Mouse (Mus musculus): Measurements from ENCODE around the gene Thsd4. TPM values are rescaled to one million over a fixed set of nuclear protein-coding genes. Genes with fewer than 3 reads are reported as not detected.

Thsd4 gene
- polyA plus RNA-seq, 1 experiment from 2014 or later, result 13.6 TPM

DNA sequence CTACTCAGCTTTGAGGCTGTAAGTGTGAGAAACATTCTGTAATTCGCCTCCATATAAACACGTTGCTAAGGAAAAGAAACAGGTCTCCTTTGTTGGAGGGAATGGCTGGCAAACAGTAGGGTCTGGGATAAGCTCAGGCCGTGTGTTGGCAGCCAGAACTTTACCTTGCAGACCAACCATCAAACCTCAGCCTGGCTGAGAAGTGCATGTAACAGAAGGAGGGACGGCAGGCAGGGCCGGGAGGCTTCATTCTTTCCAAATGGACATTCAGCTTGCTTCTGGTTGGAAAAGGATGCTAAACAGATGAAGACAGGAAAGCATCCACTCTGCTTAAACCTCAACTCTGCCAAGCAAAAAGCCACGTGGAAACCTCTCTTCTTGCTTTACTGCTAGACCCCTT lies 228.7 kb downstream of the Thsd4 start:
- H3K27ac ChIP-seq, result no peak overlapping the region
- H3K9ac ChIP-seq, result no peak overlapping the region
- no peaks in the 10 kb centered on the region for H3K9me3 ChIP-seq
- 72% methylated on average over 6 of the region's 6 CpGs for WGBS
- no peaks in the 10 kb centered on the region for H3K27me3 ChIP-seq
- H3K4me1 ChIP-seq, result peaks cover 6% of the 10 kb centered on the region
- no peak for ATAC-seq (ENCODE audit: insufficient number of reproducible peaks, insufficient read depth, low FRiP score, low TSS enrichment, low read depth)
- H3K36me3 ChIP-seq, result no peaks in the 10 kb centered on the region
- H3K4me2 ChIP-seq, result no peak overlapping the region
- H3K4me3 ChIP-seq, result no peak overlapping the region

DNA sequence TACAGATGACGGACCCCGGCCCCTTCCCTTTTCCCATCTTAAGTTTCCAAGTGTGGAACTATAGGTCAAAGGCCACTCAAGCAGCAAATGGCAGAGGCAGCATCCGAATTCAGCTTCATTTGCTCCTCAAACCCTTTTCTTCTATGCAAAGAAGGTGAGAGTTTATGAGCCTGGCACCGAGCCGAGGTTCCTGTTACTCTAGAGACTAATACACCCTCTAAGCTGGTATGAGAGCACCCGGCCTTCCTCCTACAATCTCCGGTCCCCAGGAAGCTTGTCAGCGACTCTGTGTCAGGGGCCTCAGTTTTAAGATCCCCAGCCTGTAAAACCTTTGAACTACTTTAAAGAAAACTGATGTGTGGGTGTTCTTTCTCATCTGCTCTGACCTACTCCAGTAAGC lies 231.1 kb downstream of the Thsd4 start:
- H3K4me2 ChIP-seq, result no peak overlapping the region
- no peaks in the 10 kb centered on the region for H3K9me3 ChIP-seq
- no peak overlapping the region for H3K4me3 ChIP-seq
- H3K36me3 ChIP-seq, result no peaks in the 10 kb centered on the region
- H3K27me3 ChIP-seq, result no peaks in the 10 kb centered on the region
- no peak overlapping the region for H3K9ac ChIP-seq
- no peak overlapping the region for H3K27ac ChIP-seq
- WGBS, result 70% methylated on average over 8 of the region's 8 CpGs
- ATAC-seq (ENCODE audit: insufficient number of reproducible peaks, insufficient read depth, low FRiP score, low TSS enrichment, low read depth), result no peak
- peaks cover 6% of the 10 kb centered on the region for H3K4me1 ChIP-seq

DNA sequence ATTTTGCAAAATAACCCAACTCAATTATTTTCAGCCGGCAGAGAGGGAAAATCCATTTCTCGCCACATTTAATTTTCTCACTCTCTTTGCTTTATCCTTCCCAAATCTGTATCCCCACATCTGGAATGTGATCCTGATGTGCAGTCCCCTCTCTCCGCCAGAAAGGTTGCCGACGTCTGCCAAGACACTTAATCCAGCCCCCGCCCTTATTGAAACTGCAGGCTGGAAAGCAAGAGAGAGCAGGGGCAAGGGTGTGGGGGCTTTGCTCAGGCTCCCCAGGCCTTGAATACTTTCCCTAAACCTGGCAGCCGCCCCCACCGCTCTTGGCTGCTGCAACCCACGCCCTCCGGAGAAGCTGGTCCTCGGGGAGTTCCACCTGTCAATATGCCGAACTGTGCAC lies 233.1 kb downstream of the Thsd4 start:
- ATAC-seq (ENCODE audit: insufficient number of reproducible peaks, insufficient read depth, low FRiP score, low TSS enrichment, low read depth), result no peak
- H3K27ac ChIP-seq, result no peak overlapping the region
- no peaks in the 10 kb centered on the region for H3K9me3 ChIP-seq
- H3K4me2 ChIP-seq, result 0 out of 2 replicates have a peak overlapping the region, but pooled peaks have one; percentile 7
- no peaks in the 10 kb centered on the region for H3K36me3 ChIP-seq
- peaks cover 6% of the 10 kb centered on the region for H3K4me1 ChIP-seq
- peak overlapping the region; percentile 6; the same call in 1 of the 2 replicates for H3K9ac ChIP-seq
- 42% methylated on average over 12 of the region's 12 CpGs for WGBS
- H3K4me3 ChIP-seq, result no peak overlapping the region
- no peaks in the 10 kb centered on the region; the same call in 1 of the 2 replicates for H3K27me3 ChIP-seq

DNA sequence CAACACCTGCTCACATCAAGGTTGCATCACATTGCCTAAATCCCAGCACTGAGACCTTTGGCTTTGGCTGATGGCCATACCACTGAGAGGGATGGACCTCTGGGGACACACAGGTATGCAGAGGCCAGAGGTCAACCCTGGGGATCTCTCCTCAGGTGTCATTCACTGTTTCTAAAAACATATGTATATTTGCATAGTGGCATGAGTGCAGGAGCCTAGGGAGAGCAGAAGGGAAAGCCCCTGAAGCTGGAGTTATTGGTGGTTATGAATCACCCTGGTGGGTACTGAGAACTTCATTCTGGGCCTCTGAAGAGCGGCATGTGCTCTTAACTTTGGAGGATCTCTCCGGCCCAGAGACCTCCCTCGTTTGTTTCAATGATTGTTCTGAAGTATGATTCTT lies 235.5 kb downstream of the Thsd4 start:
- Histone ChIP-seq H3K9ac (no peak overlapping the region), H3K36me3 (no peaks in the 10 kb centered on the region), H3K4me1 (peaks cover 6% of the 10 kb centered on the region), H3K4me3 (no peak overlapping the region), H3K4me2 (no peak overlapping the region), H3K9me3 (no peaks in the 10 kb centered on the region), H3K27me3 (no peaks in the 10 kb centered on the region; the same call in 1 of the 2 replicates), H3K27ac (no peak overlapping the region)
- no peak for ATAC-seq (ENCODE audit: insufficient number of reproducible peaks, insufficient read depth, low FRiP score, low TSS enrichment, low read depth)
- 94% methylated on average over 3 of the region's 3 CpGs for WGBS

DNA sequence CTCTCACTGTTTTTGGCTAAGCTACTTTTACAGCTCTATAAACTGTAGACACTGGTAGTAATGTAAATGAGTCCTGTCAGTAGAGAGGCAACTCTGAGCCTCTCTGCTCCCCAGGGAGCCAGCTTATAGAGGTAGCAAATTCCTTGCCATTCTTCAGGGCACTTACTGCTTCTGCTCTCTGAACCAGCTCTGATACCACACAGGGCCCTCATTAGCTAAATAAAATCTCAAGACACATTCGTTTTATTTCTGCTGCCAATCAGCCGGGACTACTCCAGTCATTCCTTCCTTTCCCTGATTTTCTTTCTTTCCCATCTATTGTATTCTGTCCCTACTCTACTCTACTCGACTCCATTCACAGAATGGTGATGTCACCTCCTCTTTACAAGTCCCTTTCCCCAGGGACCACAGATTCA lies 236.8 kb downstream of the Thsd4 start:
- no peak overlapping the region for H3K27ac ChIP-seq
- no peak overlapping the region for H3K4me3 ChIP-seq
- WGBS, result 34% methylated on average over 3 of the region's 3 CpGs
- ATAC-seq (ENCODE audit: insufficient number of reproducible peaks, insufficient read depth, low FRiP score, low TSS enrichment, low read depth), result no peak
- no peak overlapping the region for H3K4me2 ChIP-seq
- H3K9ac ChIP-seq, result no peak overlapping the region
- H3K9me3 ChIP-seq, result no peaks in the 10 kb centered on the region
- H3K4me1 ChIP-seq, result peaks cover 6% of the 10 kb centered on the region
- no peaks in the 10 kb centered on the region for H3K36me3 ChIP-seq
- H3K27me3 ChIP-seq, result no peaks in the 10 kb centered on the region; the same call in 1 of the 2 replicates

DNA sequence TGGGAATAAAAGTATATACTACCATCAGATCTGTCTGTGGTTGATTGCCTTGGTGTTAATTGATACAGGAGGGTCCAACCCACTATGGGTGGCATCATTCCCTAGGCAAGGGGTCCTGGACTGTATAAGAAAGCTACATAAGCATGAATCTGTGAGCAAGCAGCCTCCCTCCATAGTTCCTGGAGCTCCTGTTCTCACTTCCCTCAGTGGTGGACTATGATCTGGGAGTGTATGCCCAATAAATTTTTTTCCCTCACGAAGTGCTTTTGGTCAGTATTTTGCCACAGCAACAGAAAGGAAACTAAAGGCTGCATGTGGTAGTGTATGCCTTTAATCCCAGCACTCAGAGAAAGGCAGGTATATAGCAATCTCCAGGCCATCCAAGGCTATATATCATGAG lies 237.5 kb downstream of the Thsd4 start:
- no peaks in the 10 kb centered on the region; the same call in 1 of the 2 replicates for H3K27me3 ChIP-seq
- 70% methylated on average over 1 of the region's 1 CpGs for whole genome bisulfite sequencing
- H3K36me3 ChIP-seq, result no peaks in the 10 kb centered on the region
- H3K4me2 ChIP-seq, result no peak overlapping the region
- no peaks in the 10 kb centered on the region for H3K9me3 ChIP-seq
- ATAC-seq (ENCODE audit: insufficient number of reproducible peaks, insufficient read depth, low FRiP score, low TSS enrichment, low read depth), result no peak
- H3K4me1 ChIP-seq, result peaks cover 6% of the 10 kb centered on the region
- no peak overlapping the region for H3K9ac ChIP-seq
- H3K4me3 ChIP-seq, result no peak overlapping the region
- H3K27ac ChIP-seq, result no peak overlapping the region

DNA sequence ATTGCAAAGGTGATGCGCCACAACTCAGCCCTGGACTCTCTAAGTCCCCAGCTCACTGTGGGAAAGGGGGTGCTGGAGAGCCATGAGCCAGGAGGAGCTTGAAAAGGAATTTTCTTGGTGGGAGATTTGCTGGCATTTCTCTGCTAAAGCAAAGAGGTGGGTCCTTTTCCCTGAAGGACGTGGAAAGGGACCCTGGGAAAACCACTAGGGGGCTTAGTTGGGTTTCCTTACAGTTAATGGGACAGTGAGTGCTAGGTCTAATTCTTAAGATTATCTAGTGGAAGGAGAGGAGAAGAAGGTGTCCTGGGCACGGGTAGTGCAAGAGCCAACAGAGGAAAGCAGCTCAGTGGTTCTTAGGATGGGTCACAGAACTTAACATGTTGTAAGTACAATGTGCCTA lies 238.3 kb downstream of the Thsd4 start:
- Histone ChIP-seq H3K9me3 (no peaks in the 10 kb centered on the region), H3K9ac (no peak overlapping the region), H3K27me3 (peaks cover 4% of the 10 kb centered on the region), H3K4me3 (no peak overlapping the region), H3K27ac (no peak overlapping the region), H3K4me2 (no peak overlapping the region), H3K4me1 (no peaks in the 10 kb centered on the region), H3K36me3 (no peaks in the 10 kb centered on the region)
- no peak for ATAC-seq (ENCODE audit: insufficient number of reproducible peaks, insufficient read depth, low FRiP score, low TSS enrichment, low read depth)
- WGBS, result 52% methylated on average over 3 of the region's 3 CpGs

DNA sequence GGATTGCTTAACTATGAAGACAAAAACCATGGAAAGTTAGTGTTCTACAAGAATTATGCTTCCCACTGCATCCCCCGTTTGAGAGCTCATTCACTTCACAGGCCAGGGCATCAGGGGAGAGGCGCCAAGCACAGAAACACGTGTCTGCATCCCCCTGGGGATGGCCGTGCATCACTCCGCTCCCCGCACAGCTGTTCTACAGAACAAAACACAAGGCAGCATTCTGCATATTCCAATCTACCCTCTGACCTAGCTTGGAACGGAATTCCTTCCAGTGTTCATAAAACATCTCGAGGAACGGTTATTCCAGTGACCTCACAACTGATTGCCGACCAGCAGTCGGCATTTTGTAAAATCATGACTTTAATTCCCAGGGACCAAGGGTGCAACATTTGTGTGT lies 240.6 kb downstream of the Thsd4 start:
- Histone ChIP-seq H3K36me3 (no peaks in the 10 kb centered on the region), H3K9me3 (no peaks in the 10 kb centered on the region), H3K27me3 (peaks cover 4% of the 10 kb centered on the region), H3K4me1 (no peaks in the 10 kb centered on the region), H3K27ac (no peak overlapping the region), H3K4me3 (no peak overlapping the region), H3K4me2 (no peak overlapping the region), H3K9ac (no peak overlapping the region)
- no peak for ATAC-seq (ENCODE audit: insufficient number of reproducible peaks, insufficient read depth, low FRiP score, low TSS enrichment, low read depth)
- 66% methylated on average over 11 of the region's 11 CpGs for WGBS

DNA sequence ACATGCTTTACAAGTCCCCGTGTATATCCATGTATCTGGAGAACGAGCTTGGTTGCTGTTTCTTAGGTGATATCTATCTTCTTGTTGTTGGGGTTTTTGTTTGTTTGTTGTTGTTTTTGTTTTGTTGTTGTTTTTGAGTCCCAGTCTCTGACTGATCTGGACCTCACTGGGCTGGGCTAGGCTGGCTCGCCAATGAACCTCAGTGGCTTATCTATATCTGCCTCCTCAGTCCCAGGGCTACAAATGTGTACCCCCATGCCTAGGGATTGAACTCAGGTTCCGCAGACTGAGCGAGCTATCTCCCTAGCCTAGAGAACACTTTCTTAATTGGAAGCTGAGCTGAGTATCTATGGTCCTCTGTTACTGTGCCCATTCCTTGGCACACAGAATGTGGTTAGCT lies 241.1 kb downstream of the Thsd4 start:
- no peaks in the 10 kb centered on the region for H3K36me3 ChIP-seq
- no peak overlapping the region for H3K27ac ChIP-seq
- no peaks in the 10 kb centered on the region for H3K9me3 ChIP-seq
- ATAC-seq (ENCODE audit: insufficient number of reproducible peaks, insufficient read depth, low FRiP score, low TSS enrichment, low read depth), result no peak
- no peak overlapping the region for H3K4me3 ChIP-seq
- H3K4me2 ChIP-seq, result no peak overlapping the region
- H3K4me1 ChIP-seq, result no peaks in the 10 kb centered on the region
- 86% methylated on average over 5 of the region's 5 CpGs for WGBS
- H3K9ac ChIP-seq, result no peak overlapping the region
- H3K27me3 ChIP-seq, result peaks cover 4% of the 10 kb centered on the region

DNA sequence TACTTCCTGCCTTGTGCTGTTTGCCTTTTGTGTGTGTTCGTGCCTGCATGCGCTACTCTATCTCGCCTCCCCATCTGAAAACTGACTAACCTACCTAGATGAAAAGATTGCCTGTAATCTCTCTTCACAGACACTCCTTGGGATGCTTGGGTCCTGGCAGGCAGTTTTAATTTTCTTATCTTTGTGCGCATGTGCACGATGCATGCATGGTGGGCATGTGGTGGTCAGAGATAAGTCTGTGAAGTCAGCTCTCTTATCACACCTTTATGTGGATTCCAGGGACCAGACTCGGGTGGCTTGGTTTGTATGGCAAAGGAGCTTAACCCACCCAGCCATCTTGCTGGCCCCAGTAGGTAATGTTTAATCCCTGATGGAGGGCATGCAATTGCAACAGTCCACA lies 242.3 kb downstream of the Thsd4 start:
- peaks cover 4% of the 10 kb centered on the region for H3K27me3 ChIP-seq
- WGBS, result 77% methylated on average over 6 of the region's 6 CpGs
- no peak overlapping the region for H3K4me3 ChIP-seq
- ATAC-seq (ENCODE audit: insufficient number of reproducible peaks, insufficient read depth, low FRiP score, low TSS enrichment, low read depth), result no peak
- H3K9ac ChIP-seq, result no peak overlapping the region
- H3K4me2 ChIP-seq, result no peak overlapping the region
- no peaks in the 10 kb centered on the region for H3K4me1 ChIP-seq
- H3K36me3 ChIP-seq, result no peaks in the 10 kb centered on the region
- H3K27ac ChIP-seq, result no peak overlapping the region
- no peaks in the 10 kb centered on the region for H3K9me3 ChIP-seq

DNA sequence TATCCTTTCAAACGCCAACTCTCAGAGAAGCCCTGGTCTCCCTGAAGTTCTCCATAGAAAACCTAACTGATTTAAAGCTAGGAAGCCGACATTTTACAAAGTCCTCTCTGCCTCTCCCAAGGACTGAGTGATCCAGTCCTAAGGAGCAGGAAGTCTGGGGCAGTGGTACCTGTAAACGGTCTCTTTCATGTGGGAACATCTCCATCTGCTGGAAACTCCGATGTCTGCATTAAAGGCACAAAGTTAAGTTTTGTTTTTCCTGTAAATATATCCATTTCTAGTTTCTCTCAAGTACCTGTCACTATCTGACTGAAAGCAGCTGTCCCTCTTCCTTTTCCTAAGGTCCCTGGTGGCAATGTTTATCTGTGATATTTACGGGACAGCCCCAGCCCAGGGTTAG lies 245.5 kb downstream of the Thsd4 start:
- Histone ChIP-seq H3K27me3 (peaks cover 4% of the 10 kb centered on the region; the same call in 1 of the 2 replicates), H3K9ac (no peak overlapping the region), H3K4me1 (0 out of 2 replicates have a peak, but pooled peaks cover 5% of the 10 kb centered on the region), H3K4me2 (no peak overlapping the region), H3K27ac (no peak overlapping the region), H3K4me3 (no peak overlapping the region), H3K9me3 (no peaks in the 10 kb centered on the region), H3K36me3 (no peaks in the 10 kb centered on the region)
- ATAC-seq (ENCODE audit: insufficient number of reproducible peaks, insufficient read depth, low FRiP score, low TSS enrichment, low read depth), result no peak
- 40% methylated on average over 5 of the region's 5 CpGs for WGBS

DNA sequence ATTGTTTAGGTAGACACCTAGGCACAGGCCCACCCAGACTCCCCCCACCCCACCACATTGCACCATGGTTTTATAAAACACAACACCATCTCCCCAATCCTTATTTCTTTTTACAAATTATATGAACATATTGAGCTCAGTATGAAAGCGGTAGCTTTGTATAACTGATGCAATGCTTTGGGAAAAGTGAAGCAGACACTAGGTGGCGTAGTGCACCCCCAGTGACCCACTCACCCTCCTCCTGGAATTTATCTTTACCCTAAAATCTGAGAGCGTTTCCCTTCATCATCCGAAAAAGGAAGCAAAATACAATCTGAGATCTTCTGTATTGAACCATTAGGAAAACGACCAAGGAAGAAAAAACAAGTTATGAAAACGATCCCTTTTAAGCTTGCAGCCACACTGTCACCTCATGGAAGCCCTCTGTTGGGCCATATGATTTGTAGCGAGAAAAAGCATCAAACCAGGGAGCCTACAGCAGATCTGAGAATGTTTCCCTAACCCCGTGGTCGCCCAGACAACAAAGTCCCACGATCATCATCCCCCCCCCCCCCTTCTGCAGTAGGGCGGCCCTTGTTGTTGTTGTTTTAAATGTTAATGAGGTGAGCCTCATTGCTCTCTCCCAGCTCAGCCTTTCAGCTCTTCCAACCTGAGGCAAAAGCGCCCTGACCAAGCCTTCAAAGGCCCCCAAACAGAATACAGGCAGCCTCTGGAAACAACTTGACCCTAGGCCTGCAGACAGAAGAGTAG lies 246.3 kb downstream of the Thsd4 start:
- ATAC-seq (ENCODE audit: insufficient number of reproducible peaks, insufficient read depth, low FRiP score, low TSS enrichment, low read depth), result no peak
- no peak overlapping the region for H3K4me2 ChIP-seq
- WGBS, result 21% methylated on average over 12 of the region's 12 CpGs

More for the DNA sequence above, 246.3 kb downstream of the Thsd4 start:
- Histone ChIP-seq H3K4me3 (no peak overlapping the region), H3K27ac (no peak overlapping the region), H3K27me3 (peaks cover 4% of the 10 kb centered on the region; the same call in 1 of the 2 replicates), H3K9me3 (no peaks in the 10 kb centered on the region), H3K4me1 (0 out of 2 replicates have a peak, but pooled peaks cover 5% of the 10 kb centered on the region), H3K9ac (no peak overlapping the region), H3K36me3 (no peaks in the 10 kb centered on the region)
